Mouse (Mus musculus): Measurements from ENCODE around the gene Rxrg. TPM values are rescaled to one million over a fixed set of nuclear protein-coding genes. Genes with fewer than 3 reads are reported as not detected.

Rxrg gene
- total RNA-seq (2021) = 10 to 100 TPM; 58.4 to 59.6 TPM
- long read RNA-seq, experiment 1, transcript Rxrg-201 (10 exons, 2,110 nt) = minor isoform, 13 of 67 reads
- long read RNA-seq, experiment 1, transcript Rxrg-202 (9 exons, 1,630 nt) = major isoform, 47 of 67 reads
- long read RNA-seq, experiment 1, partial matches to known transcripts = 0 of 67 reads
- long read RNA-seq, experiment 1, other reads (novel, unspliced or antisense) = 7 of 67 reads
- long read RNA-seq, experiment 2, transcript Rxrg-202 (9 exons, 1,630 nt) = major isoform, 35 of 65 reads
- long read RNA-seq, experiment 2, transcript Rxrg-201 (10 exons, 2,110 nt) = minor isoform, 17 of 65 reads
- long read RNA-seq, experiment 2, partial matches to known transcripts = 4 of 65 reads
- long read RNA-seq, experiment 2, other reads (novel, unspliced or antisense) = 9 of 65 reads

DNA sequence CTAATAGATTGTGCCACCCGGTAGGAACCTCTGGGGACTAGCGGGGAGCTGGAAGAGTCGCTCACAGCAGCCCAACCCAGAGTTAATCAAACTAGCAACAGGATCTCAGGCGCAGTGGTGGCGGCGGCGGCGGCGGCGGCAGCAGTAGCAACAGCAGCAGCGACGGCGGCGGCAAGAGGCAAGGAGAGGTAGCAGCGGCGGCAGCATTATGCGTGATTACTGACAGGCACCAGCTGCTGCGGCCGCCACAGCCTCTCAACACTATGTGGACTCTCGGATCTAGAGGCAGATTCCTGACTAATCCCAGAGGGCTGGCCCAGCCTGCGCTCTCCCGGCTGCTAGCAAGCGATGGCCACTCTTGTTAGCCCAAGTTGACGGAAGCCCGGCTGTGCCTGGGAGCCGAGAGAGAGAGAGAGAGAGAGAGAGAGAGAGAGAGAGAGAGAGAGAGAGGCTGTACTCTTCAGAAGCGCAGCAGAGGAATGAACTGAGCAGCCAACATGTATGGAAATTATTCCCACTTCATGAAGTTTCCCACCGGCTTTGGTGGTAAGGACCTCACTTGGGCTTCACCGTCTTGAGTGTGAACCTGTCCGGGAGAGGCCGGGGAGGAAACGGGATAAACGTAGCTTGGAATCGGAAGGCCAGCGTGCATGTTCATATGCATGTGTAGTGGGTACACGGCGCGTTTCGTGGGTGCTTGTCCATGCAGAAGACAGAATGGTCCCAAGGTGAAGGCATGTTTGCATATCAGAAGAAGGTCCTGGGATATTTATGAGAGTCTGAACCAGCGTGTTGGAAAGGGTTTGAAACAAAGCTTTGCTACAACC lies at the start of gene Rxrg:
Rxrg (plus strand) TSS at position 130 of the 827 bp plus-strand sequence.
- H3K4me3 ChIP-seq = peak within 1 kb of the TSS; percentile 68
- intact Hi-C loops (cut with DNase I) = no loop called here
- TF ChIP-seq CTCF (IDR thresholded peaks at IDR 0.05) = no peak
- H3K27ac ChIP-seq = peak within 1 kb of the TSS; percentile 82
- DNase-seq = peak; percentile 74

GRCm38 (mm10) chr1:167549324-167549723 lies 48.9 kb upstream of the Rxrg start:
- DNase-seq = no peak
- Histone ChIP-seq H3K4me3 (no peak overlapping the region), H3K27ac (no peak overlapping the region)
- intact Hi-C loops (cut with DNase I) = no loop called here
- no peak for TF ChIP-seq CTCF (IDR thresholded peaks at IDR 0.05)

GRCm38 (mm10) chr1:167551601-167552000 lies 46.6 kb upstream of the Rxrg start:
- no peak overlapping the region for H3K27ac ChIP-seq
- TF ChIP-seq CTCF (IDR thresholded peaks at IDR 0.05) = no peak
- H3K4me3 ChIP-seq = peak overlapping the region; percentile 39
- intact Hi-C loops (cut with DNase I) = no loop called here
- DNase-seq = peak; percentile 57

DNA sequence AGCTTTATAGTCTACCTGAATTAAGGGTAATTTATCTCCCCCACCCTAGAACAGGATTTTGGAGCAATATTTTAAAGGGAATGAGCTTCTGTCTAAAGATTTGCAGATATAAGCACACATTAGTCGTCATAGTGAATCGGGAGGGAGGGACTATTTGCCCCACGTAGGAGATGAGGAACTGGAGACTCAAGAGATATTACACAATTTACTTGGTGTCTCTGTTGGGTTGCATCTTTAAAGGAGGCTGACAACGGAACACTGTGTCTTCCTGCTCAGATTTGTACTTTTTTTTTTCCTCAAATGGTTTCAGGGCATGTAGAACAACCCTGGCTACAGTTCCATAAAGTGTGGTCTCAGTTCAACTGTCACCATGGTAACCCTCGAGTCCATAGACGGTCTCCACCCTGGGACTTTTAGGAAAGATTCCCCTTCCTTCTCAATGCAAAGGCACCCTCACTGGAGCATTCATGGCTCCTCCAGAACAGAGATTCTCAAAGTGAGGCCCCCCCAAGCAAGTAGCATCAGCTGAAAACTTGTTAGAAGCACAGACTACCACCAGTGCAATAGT lies 44.1 kb upstream of the Rxrg start:
- intact Hi-C loops (cut with DNase I) = no loop called here
- no peak for DNase-seq
- Histone ChIP-seq H3K4me3 (no peak overlapping the region), H3K27ac (no peak overlapping the region)
- TF ChIP-seq CTCF (IDR thresholded peaks at IDR 0.05) = no peak

DNA sequence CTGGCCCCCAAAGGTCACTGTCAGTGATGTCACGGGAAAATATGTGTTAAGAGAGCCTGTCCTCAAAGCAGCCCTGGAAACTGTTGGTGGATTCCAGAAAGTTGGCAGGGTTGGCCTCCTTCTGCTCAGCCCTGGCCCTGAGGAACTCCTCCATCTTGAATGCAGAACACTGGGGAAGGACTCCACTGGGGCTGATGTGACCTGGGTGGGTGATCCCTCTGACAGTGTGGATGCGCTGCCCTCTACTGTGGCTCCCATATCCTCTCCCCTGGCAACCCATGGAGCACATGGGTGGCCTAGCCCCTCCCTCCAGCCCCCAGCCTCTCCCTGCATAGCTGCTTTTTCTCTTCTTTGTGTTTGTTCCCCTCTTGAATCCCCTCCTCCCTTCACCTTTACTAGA lies 31.6 kb upstream of the Rxrg start:
- H3K27ac ChIP-seq = no peak overlapping the region
- intact Hi-C loops (cut with DNase I) = no loop called here
- TF ChIP-seq CTCF (IDR thresholded peaks at IDR 0.05) = no peak
- DNase-seq = no peak
- no peak overlapping the region for H3K4me3 ChIP-seq

DNA sequence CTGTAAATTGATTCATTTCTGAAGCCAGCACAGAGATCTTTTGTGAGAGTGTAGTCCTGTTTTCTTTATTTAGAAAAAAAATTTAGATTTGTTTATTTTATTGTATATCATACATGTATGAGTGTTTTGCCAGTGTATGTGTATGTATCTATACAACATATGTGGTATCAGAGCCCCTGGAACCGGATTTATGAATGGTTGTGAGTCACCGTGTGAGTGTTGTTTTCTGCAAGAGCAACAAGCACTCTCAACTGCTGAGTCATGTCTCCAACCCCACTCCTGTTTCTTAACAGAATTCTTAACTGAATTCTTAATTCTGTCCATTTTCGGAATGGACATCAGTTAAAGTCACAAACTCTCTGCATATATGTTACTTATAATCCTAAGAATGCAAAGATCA lies 19.1 kb upstream of the Rxrg start:
- DNase-seq = no peak
- TF ChIP-seq CTCF (IDR thresholded peaks at IDR 0.05) = no peak
- intact Hi-C loops (cut with DNase I) = no loop called here
- no peak overlapping the region for H3K27ac ChIP-seq
- H3K4me3 ChIP-seq = no peak overlapping the region

GRCm38 (mm10) chr1:167583195-167583594 lies 15.0 kb upstream of the Rxrg start:
- Histone ChIP-seq H3K27ac (no peak overlapping the region), H3K4me3 (no peak overlapping the region)
- intact Hi-C loops (cut with DNase I) = no loop called here
- no peak for DNase-seq
- TF ChIP-seq CTCF (IDR thresholded peaks at IDR 0.05) = no peak

DNA sequence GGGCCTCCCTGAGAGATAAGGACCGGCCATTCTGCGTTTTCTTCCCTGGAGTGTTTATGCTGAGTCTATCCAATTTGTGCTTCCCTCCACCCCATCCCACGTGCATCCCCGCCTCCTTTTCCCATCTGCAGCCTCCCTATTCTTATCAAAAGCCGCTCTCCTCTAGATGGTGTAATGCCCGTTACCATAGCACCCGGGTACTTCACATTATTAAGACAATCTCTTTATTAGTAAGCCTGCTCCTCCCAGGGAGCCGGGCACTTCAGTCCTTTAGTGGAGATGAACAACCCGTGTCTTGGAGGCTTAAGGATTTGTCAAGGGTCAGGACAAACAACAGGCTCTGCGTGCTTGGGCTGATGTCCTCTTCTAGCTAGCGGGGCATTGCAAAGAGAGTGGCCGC lies 14.3 kb upstream of the Rxrg start:
- no peak overlapping the region for H3K4me3 ChIP-seq
- DNase-seq = no peak
- intact Hi-C loops (cut with DNase I) = no loop called here
- no peak for TF ChIP-seq CTCF (IDR thresholded peaks at IDR 0.05)
- H3K27ac ChIP-seq = no peak overlapping the region

DNA sequence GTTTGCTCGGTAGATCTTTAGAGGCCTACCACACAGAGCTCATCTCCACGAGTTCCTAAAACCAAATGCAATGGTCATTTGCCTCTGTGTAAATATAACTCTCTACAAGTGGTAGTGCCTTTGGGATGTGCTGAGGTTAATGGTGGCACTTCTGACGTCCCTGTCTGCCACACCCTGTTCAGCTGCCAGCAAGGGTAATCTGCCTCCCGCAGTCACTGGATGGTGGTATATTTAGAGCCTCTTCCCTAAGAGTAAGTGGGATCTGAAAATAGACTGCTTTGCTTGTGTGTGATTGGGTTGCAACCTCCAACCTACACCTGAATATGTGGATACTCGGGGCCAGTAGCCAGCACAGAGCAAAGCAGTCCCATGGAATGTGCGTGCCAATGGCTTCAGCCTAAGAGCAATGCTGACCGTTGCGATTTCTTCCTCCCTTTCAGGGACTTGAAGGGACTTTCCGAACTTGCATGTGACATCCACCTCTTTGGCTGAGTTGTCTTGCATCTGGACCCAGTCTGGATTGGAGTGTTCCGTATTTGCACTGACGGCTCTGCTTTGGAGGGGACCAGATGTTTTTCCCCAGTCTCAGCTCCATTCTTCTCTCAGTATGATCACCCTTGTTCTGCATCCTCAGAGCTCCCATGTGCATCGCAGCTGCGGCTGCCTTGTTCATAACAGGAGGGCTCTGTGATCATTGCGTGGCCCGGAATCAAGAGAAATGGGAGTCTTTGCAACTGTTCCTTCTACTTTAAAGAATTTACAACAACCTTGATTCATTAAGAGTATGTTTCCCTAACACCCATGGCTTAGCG lies 9.2 kb upstream of the Rxrg start:
- peak; percentile 54 for DNase-seq
- TF ChIP-seq CTCF (IDR thresholded peaks at IDR 0.05) = no peak
- peak overlapping the region; percentile 74 for H3K27ac ChIP-seq
- no peak overlapping the region for H3K4me3 ChIP-seq
- intact Hi-C loops (cut with DNase I) = no loop called here

DNA sequence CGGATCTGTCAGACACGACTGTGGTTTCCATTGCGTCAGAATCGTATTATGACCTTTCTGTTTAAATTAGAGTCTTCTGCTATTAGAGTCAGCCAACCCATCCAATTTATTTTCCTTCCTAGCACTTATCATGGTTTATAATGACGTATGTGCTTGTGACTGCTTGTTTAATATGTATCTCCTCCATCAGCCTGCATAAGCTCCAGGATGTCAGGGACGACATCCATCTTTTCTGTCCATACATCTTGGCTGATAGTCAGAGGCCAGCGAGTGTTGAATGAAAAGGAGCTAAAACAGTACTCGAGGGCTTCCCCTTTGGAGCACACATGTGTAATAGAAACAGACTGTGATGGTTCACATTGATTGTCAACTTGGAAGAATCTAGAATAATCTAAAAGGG lies 6.0 kb upstream of the Rxrg start:
- H3K4me3 ChIP-seq = no peak overlapping the region
- no peak for DNase-seq
- intact Hi-C loops (cut with DNase I) = no loop called here
- H3K27ac ChIP-seq = no peak overlapping the region
- no peak for TF ChIP-seq CTCF (IDR thresholded peaks at IDR 0.05)

GRCm38 (mm10) chr1:167599211-167599735 lies 1.1 kb downstream of the Rxrg start:
- peak overlapping the region; percentile 82 for H3K27ac ChIP-seq
- TF ChIP-seq CTCF (IDR thresholded peaks at IDR 0.05) = no peak
- peak; percentile 28 for DNase-seq
- intact Hi-C loops (cut with DNase I) = no loop called here
- peak overlapping the region; percentile 68 for H3K4me3 ChIP-seq

GRCm38 (mm10) chr1:167608201-167608741 lies 10.1 kb downstream of the Rxrg start:
- Histone ChIP-seq H3K4me3 (no peak overlapping the region), H3K27ac (no peak overlapping the region)
- intact Hi-C loops (cut with DNase I) = no loop called here
- DNase-seq = no peak
- no peak for TF ChIP-seq CTCF (IDR thresholded peaks at IDR 0.05)

Measured in gastrocnemius, adult 2 months (tissue).